Mouse (Mus musculus) lung, embryonic 14.5 days (tissue): Measurements from ENCODE around the gene Col4a1. TPM values are rescaled to one million over a fixed set of nuclear protein-coding genes. Genes with fewer than 3 reads are reported as not detected.
A peak's percentile ranks its signal among the peaks of the same experiment; 100 is the strongest.

Source experiments
- ATAC-seq: fragments of 200-750 bp; cut with Nextera tagmentation; 2 replicates; pipeline ENCODE4 v1.8.0; 2017; ENCODE audit warnings: mild to moderate bottlenecking, moderate TSS enrichment, moderate library complexity; ENCODE audit not compliant: insufficient read depth
- DNase-seq: peaks from one replicate; pipeline ENCODE4 v3.0.0-alpha.2; 2015
- H3K27ac ChIP-seq: fragments of 300-500 bp; sonication (generic); 2 replicates; pipeline ENCODE4 v1.5.1; 2014; ENCODE audit warnings: low read depth, mild to moderate bottlenecking, moderate library complexity
- H3K27me3 ChIP-seq: fragments of 300-500 bp; sonication (generic); 2 replicates; pipeline ENCODE4 v1.6.1; 2014; ENCODE audit warnings: low read length, control low read depth; ENCODE audit not compliant: insufficient read depth
- H3K36me3 ChIP-seq: fragments of 300-500 bp; sonication (generic); 2 replicates; pipeline ENCODE4 v1.6.1; 2014; ENCODE audit warnings: control low read depth; ENCODE audit not compliant: insufficient read depth
- H3K4me1 ChIP-seq: fragments of 300-500 bp; sonication (generic); 2 replicates; pipeline ENCODE4 v1.6.1; 2014; ENCODE audit warnings: antibody characterized with exemption, control low read depth; ENCODE audit not compliant: insufficient read depth
- H3K4me2 ChIP-seq: fragments of 300-500 bp; sonication (generic); 2 replicates; pipeline ENCODE4 v1.6.1; 2014; ENCODE audit warnings: mild to moderate bottlenecking
- H3K4me3 ChIP-seq: fragments of 300-500 bp; sonication (generic); 2 replicates; pipeline ENCODE4 v1.5.1; 2014; ENCODE audit warnings: low read depth, low read length
- H3K9ac ChIP-seq: fragments of 300-500 bp; sonication (generic); 2 replicates; pipeline ENCODE4 v1.6.1; 2014
- H3K9me3 ChIP-seq: fragments of 300-500 bp; sonication (generic); 2 replicates; pipeline ENCODE4 v1.6.1; 2016; ENCODE audit warnings: low read depth, low read length, control low read depth
- CTCF ChIP-seq: IDR thresholded peaks from 2 replicates; pipeline ENCODE4 v1.5.1; 2016; ENCODE audit warnings: antibody characterized with exemption, low read depth
- WGBS: fragments of 180-500 bp; shearing (Covaris S2); extraction: QIAGEN DNeasy Blood & Tissue Kit; methylation state at CpG from one replicate; pipeline ENCODE4 v1.1.7; 2014; 5-methylcytosine and 5-hydroxymethylcytosine counted together
- polyA plus RNA-seq: library from polyadenylated mRNA; unstranded; fragments of >200 nt; fragmentation: Nextera tagmentation; extraction: Ambion mirVana; gene quantifications from 2 replicates; pipeline ENCODE4 v1.2.1, GENCODE M21; 2014

Col4a1 gene
- polyA plus RNA-seq, 1 experiment from 2014 or later = 389 TPM

- DNase-seq = no peak
- no peak overlapping the region for H3K9ac ChIP-seq
- peaks cover 3% of the 10 kb centered on the region; the same call in 1 of the 2 replicates for H3K4me1 ChIP-seq
- no peaks in the 10 kb centered on the region for H3K27me3 ChIP-seq
- 52% methylated on average over 3 of the region's 3 CpGs for WGBS
- H3K4me3 ChIP-seq = no peak overlapping the region
- H3K36me3 ChIP-seq = no peaks in the 10 kb centered on the region
- 0 out of 2 replicates have a peak overlapping the region, but pooled peaks have one; percentile 37 for H3K27ac ChIP-seq
- no peak overlapping the region for H3K4me2 ChIP-seq
- no peaks in the 10 kb centered on the region for H3K9me3 ChIP-seq
- no peak for ATAC-seq
- TF ChIP-seq CTCF = no peak
Observed at GRCm38 (mm10) chr8:11341111-11341566, 28.5 kb upstream of the Col4a1 start.

- Histone ChIP-seq H3K9me3 (no peaks in the 10 kb centered on the region), H3K27me3 (no peaks in the 10 kb centered on the region), H3K36me3 (no peaks in the 10 kb centered on the region), H3K27ac (peak overlapping the region; percentile 37; the same call in 1 of the 2 replicates), H3K4me2 (no peak overlapping the region), H3K4me3 (no peak overlapping the region), H3K9ac (no peak overlapping the region), H3K4me1 (peaks cover 3% of the 10 kb centered on the region; the same call in 1 of the 2 replicates)
- TF ChIP-seq CTCF = no peak
- DNase-seq (peak; percentile 31), ATAC-seq (peak; percentile 33; the same call in 1 of the 2 replicates)
- 58% methylated on average over 12 of the region's 12 CpGs for WGBS
Observed at GRCm38 (mm10) chr8:11340310-11341110, 27.9 kb upstream of the Col4a1 start.

- no peaks in the 10 kb centered on the region for H3K9me3 ChIP-seq
- TF ChIP-seq CTCF = no peak
- H3K4me1 ChIP-seq = peaks cover 7% of the 10 kb centered on the region; the same call in 1 of the 2 replicates
- H3K36me3 ChIP-seq = no peaks in the 10 kb centered on the region
- no peak overlapping the region for H3K4me2 ChIP-seq
- WGBS = 83% methylated on average over 9 of the region's 9 CpGs
- DNase-seq (no peak), ATAC-seq (no peak)
- H3K9ac ChIP-seq = no peak overlapping the region
- no peak overlapping the region for H3K4me3 ChIP-seq
- no peak overlapping the region for H3K27ac ChIP-seq
- H3K27me3 ChIP-seq = no peaks in the 10 kb centered on the region
Observed at GRCm38 (mm10) chr8:11338507-11338906, 25.9 kb upstream of the Col4a1 start.

GRCm38 (mm10) chr8:11337642-11338041 lies 25.0 kb upstream of the Col4a1 start:
- Histone ChIP-seq H3K4me1 (peaks cover 7% of the 10 kb centered on the region; the same call in 1 of the 2 replicates), H3K4me3 (no peak overlapping the region), H3K27me3 (no peaks in the 10 kb centered on the region), H3K9me3 (no peaks in the 10 kb centered on the region), H3K27ac (no peak overlapping the region), H3K4me2 (no peak overlapping the region), H3K36me3 (no peaks in the 10 kb centered on the region), H3K9ac (no peak overlapping the region)
- DNase-seq = no peak
- ATAC-seq = no peak
- WGBS = 85% methylated on average over 10 of the region's 10 CpGs
- no peak for TF ChIP-seq CTCF

GRCm38 (mm10) chr8:11336346-11336745 lies 23.7 kb upstream of the Col4a1 start:
- Histone ChIP-seq H3K36me3 (no peaks in the 10 kb centered on the region), H3K27me3 (no peaks in the 10 kb centered on the region), H3K9ac (no peak overlapping the region), H3K4me3 (no peak overlapping the region), H3K4me2 (no peak overlapping the region), H3K9me3 (no peaks in the 10 kb centered on the region), H3K27ac (no peak overlapping the region), H3K4me1 (peaks cover 11% of the 10 kb centered on the region; the same call in 1 of the 2 replicates)
- TF ChIP-seq CTCF = no peak
- DNase-seq (no peak), ATAC-seq (no peak)
- 86% methylated on average over 5 of the region's 5 CpGs for WGBS

- 66% methylated on average over 4 of the region's 4 CpGs for WGBS
- TF ChIP-seq CTCF = no peak
- no peaks in the 10 kb centered on the region for H3K27me3 ChIP-seq
- H3K9me3 ChIP-seq = no peaks in the 10 kb centered on the region
- peaks cover 16% of the 10 kb centered on the region; the same call in 1 of the 2 replicates for H3K4me1 ChIP-seq
- DNase-seq (no peak), ATAC-seq (no peak)
- no peak overlapping the region for H3K4me3 ChIP-seq
- no peaks in the 10 kb centered on the region for H3K36me3 ChIP-seq
- no peak overlapping the region for H3K4me2 ChIP-seq
- H3K9ac ChIP-seq = no peak overlapping the region
- H3K27ac ChIP-seq = no peak overlapping the region
Observed at GRCm38 (mm10) chr8:11335238-11335637, 22.6 kb upstream of the Col4a1 start.

GRCm38 (mm10) chr8:11334493-11334892 lies 21.9 kb upstream of the Col4a1 start:
- Histone ChIP-seq H3K36me3 (no peaks in the 10 kb centered on the region), H3K9ac (no peak overlapping the region), H3K27ac (peak overlapping the region; percentile 1; the same call in 1 of the 2 replicates), H3K4me1 (peaks cover 13% of the 10 kb centered on the region; the same call in 1 of the 2 replicates), H3K4me2 (no peak overlapping the region), H3K4me3 (no peak overlapping the region), H3K9me3 (no peaks in the 10 kb centered on the region), H3K27me3 (no peaks in the 10 kb centered on the region)
- TF ChIP-seq CTCF = no peak
- DNase-seq (no peak), ATAC-seq (0 out of 2 replicates have a peak, but pooled peaks have one; percentile 18)
- WGBS = 54% methylated on average over 3 of the region's 3 CpGs
